26 mouse cellular contexts compared by ENCODE assay signal in genomic region chr13:110031061-110031460, GRCm38 (mm10).
DNase-seq lines count a peak whose midpoint lies in the region; ATAC-seq and TF ChIP-seq lines count a peak whose summit lies in the region.
"Had no signal": no experiment of that assay in that cellular context is flagged by ENCODE, and none has a peak within 500 bp of the region (broad histone marks: within the 10 kb centered on the region; RNA-seq: fewer than 3 reads in every experiment).

No protein-coding gene starts in this region.

- no peak overlapping the region for H3K4me2 ChIP-seq in limb, embryonic 13.5 days (replicated peaks)
- H3K4me2 ChIP-seq: embryonic facial prominence, embryonic 12.5 days; embryonic facial prominence, embryonic 15.5 days; heart, embryonic 11.5 days; hindbrain, embryonic 13.5 days had no signal

- no peak for TF ChIP-seq POLR2A in MEL (IDR thresholded peaks at IDR 0.05; ENCODE audit: control insufficient read depth in 1 of 2, insufficient read depth in 1 of 2, low read depth in 1 of 2, low read length in 2 of 2, poor library complexity in 1 of 2)

- no peak for TF ChIP-seq RAD21 in MEL (IDR thresholded peaks at IDR 0.05; ENCODE audit: low read depth, low read length)

- peaks cover 23% of the 10 kb centered on the region for H3K4me1 ChIP-seq in limb, embryonic 13.5 days
- H3K4me1 ChIP-seq in limb, embryonic 10.5 days: peaks cover 13% of the 10 kb centered on the region
- peaks cover 0 to 15% of the 10 kb centered on the region in 2 experiments; a peak in 1 of 4 replicates for H3K4me1 ChIP-seq in MEL (ENCODE audit: control insufficient read depth in 1 of 2, insufficient read depth in 2 of 2, low read length in 2 of 2)
- H3K4me1 ChIP-seq: embryonic facial prominence, embryonic 12.5 days; embryonic facial prominence, embryonic 15.5 days; hindbrain, embryonic 10.5 days; hindbrain, embryonic 13.5 days had no signal

- no peak for DNase-seq in limb, embryonic 10.5 days (ENCODE audit: low spot score)
- DNase-seq in B cell, adult 2 months: peak; percentile 14 to 15
- DNase-seq in MEL (ENCODE audit: low read depth, low spot score) (no peak), R1 (ENCODE audit: low read depth, low spot score) (peak; percentile 54)
- no peak for DNase-seq in thymus, adult 18-20 months
- DNase-seq in heart, postnatal 14 days: no peak
- no peak for DNase-seq in cerebellum, adult 9-10 months
- DNase-seq: adrenal gland, adult 2 months; adrenal gland, postnatal 14 days; cerebellum, adult 11 months; cerebellum, adult 2 months; forebrain, postnatal 0 days; gastrocnemius, adult 2 months; gastrocnemius, postnatal 14 days; heart, adult 11 months; heart, postnatal 36 days had no signal

- no peak overlapping the region for H3K9ac ChIP-seq in limb, embryonic 13.5 days
- no peak overlapping the region for H3K9ac ChIP-seq in MEL (ENCODE audit: control insufficient read depth, low read depth, low read length, poor library complexity, severe bottlenecking)
- H3K9ac ChIP-seq: embryonic facial prominence, embryonic 12.5 days; embryonic facial prominence, embryonic 15.5 days; forebrain, postnatal 0 days; hindbrain, embryonic 13.5 days had no signal

- no peak for TF ChIP-seq CTCF in MEL (IDR thresholded peaks at IDR 0.05 in 2 of 3, conservative IDR thresholded peaks at IDR 0.05 in 1 of 3; ENCODE audit: control insufficient read depth in 1 of 3, insufficient read depth in 1 of 3, low read depth in 2 of 3, low read length in 3 of 3, poor library complexity in 1 of 3, severe bottlenecking in 1 of 3)

- no peaks in the 10 kb centered on the region for H3K79me2 ChIP-seq in MEL (ENCODE audit: control insufficient read depth, insufficient read depth, low read length, poor library complexity)

- ATAC-seq in limb, embryonic 13.5 days (ENCODE audit: low FRiP score, low read depth): no peak
- ATAC-seq: CD4-positive, CD25-positive, alpha-beta regulatory T cell, adult 4 months; forebrain, embryonic 14.5 days; forebrain, postnatal 0 days; hindbrain, embryonic 16.5 days; intestine, embryonic 16.5 days had no signal

- peak overlapping the region; percentile 49; the same call in 1 of the 2 replicates for H3K27ac ChIP-seq in limb, embryonic 13.5 days
- no peak overlapping the region for H3K27ac ChIP-seq in limb, embryonic 10.5 days
- H3K27ac ChIP-seq in MEL (ENCODE audit: control insufficient read depth, low read depth, low read length): no peak overlapping the region
- H3K27ac ChIP-seq: embryonic facial prominence, embryonic 12.5 days; embryonic facial prominence, embryonic 15.5 days; gastrocnemius, adult 2 months; hindbrain, embryonic 10.5 days; hindbrain, embryonic 13.5 days had no signal

- no peaks in the 10 kb centered on the region for H3K9me3 ChIP-seq in limb, embryonic 13.5 days
- H3K9me3 ChIP-seq in limb, embryonic 10.5 days (replicated peaks): no peaks in the 10 kb centered on the region
- no peaks in the 10 kb centered on the region for H3K9me3 ChIP-seq in MEL (replicated peaks; ENCODE audit: insufficient read depth, low read length)
- H3K9me3 ChIP-seq: embryonic facial prominence, embryonic 12.5 days; embryonic facial prominence, embryonic 15.5 days; hindbrain, embryonic 10.5 days; hindbrain, embryonic 13.5 days had no signal

- WGBS in limb, embryonic 13.5 days: 54% methylated on average over 8 of the region's 8 CpGs
- WGBS in limb, embryonic 10.5 days: 75% methylated on average over 8 of the region's 8 CpGs

- no peak overlapping the region for H3K4me3 ChIP-seq in limb, embryonic 13.5 days
- H3K4me3 ChIP-seq in limb, embryonic 10.5 days: no peak overlapping the region
- no peak overlapping the region for H3K4me3 ChIP-seq in MEL (ENCODE audit: control insufficient read depth in 1 of 2, insufficient read depth in 1 of 2, low read depth in 2 of 2, low read length in 2 of 2)
- H3K4me3 ChIP-seq: embryonic facial prominence, embryonic 12.5 days; embryonic facial prominence, embryonic 15.5 days; gastrocnemius, adult 2 months; hindbrain, embryonic 10.5 days; hindbrain, embryonic 13.5 days had no signal

- no peaks in the 10 kb centered on the region for H3K27me3 ChIP-seq in limb, embryonic 13.5 days
- no peaks in the 10 kb centered on the region for H3K27me3 ChIP-seq in limb, embryonic 10.5 days (ENCODE audit: low read depth, poor library complexity, severe bottlenecking)
- H3K27me3 ChIP-seq in MEL (ENCODE audit: control insufficient read depth in 1 of 2, insufficient read depth in 2 of 2, low read length in 2 of 2): peaks cover 0 to 2% of the 10 kb centered on the region in 2 experiments; a peak in 3 of 4 replicates
- H3K27me3 ChIP-seq: embryonic facial prominence, embryonic 12.5 days; embryonic facial prominence, embryonic 15.5 days; hindbrain, embryonic 13.5 days had no signal

- intact Hi-C loops in heart, postnatal 14 days (cut with DNase I): no loop called here

- no peak for TF ChIP-seq EP300 in MEL (IDR thresholded peaks at IDR 0.05; ENCODE audit: low read depth in 1 of 2, low read length in 2 of 2)

- no peaks in the 10 kb centered on the region for H3K36me3 ChIP-seq in limb, embryonic 13.5 days
- H3K36me3 ChIP-seq in limb, embryonic 10.5 days: no peaks in the 10 kb centered on the region
- H3K36me3 ChIP-seq in MEL (ENCODE audit: control insufficient read depth in 1 of 2, insufficient read depth in 2 of 2, low read length in 2 of 2): peaks cover 0 to 4% of the 10 kb centered on the region in 2 experiments; a peak in 1 of 4 replicates
- H3K36me3 ChIP-seq: embryonic facial prominence, embryonic 12.5 days; embryonic facial prominence, embryonic 15.5 days; hindbrain, embryonic 10.5 days; hindbrain, embryonic 13.5 days had no signal

TF ChIP-seq in MEL, 35 proteins besides CTCF, POLR2A, EP300 and RAD21:
- TF ChIP-seq USF1 (IDR thresholded peaks at IDR 0.05; ENCODE audit: low read depth, low read length): peak; percentile 72
- no peak for TF ChIP-seq MAFK (IDR thresholded peaks at IDR 0.05; ENCODE audit: borderline replicate concordance, low read depth, low read length)
TF ChIP-seq in MEL: peak in this region for 1.

Comparison
In these comparisons a context has a peak if more than half of its experiments do, and no peak if none do; other contexts are left out.
1. DNase-seq: peak in B cell, adult 2 months (2 of 2) and R1 (single experiment); none in limb, embryonic 10.5 days (single experiment), MEL (single experiment), thymus, adult 18-20 months (0 of 2), heart, postnatal 14 days (0 of 2) and cerebellum, adult 9-10 months (single experiment).